Mouse (Mus musculus) hindbrain, embryonic 11.5 days (tissue): ENCODE results near the gene Nap1l4. TPM values are rescaled to one million over a fixed set of nuclear protein-coding genes. Genes with fewer than 3 reads are reported as not detected.
A peak's percentile ranks its signal among the peaks of the same experiment; 100 is the strongest.

Experiments
- ATAC-seq: fragments of 200-750 bp; cut with Nextera tagmentation; 2 replicates; pipeline ENCODE4 v1.8.0; 2017; ENCODE audit warnings: mild to moderate bottlenecking, moderate TSS enrichment, moderate library complexity; ENCODE audit not compliant: low FRiP score
- DNase-seq: peaks from one replicate; pipeline ENCODE4 v3.0.0-alpha.2; 2015; ENCODE audit warnings: low spot score
- H3K27ac ChIP-seq: fragments of 300-500 bp; sonication (generic); 2 replicates; pipeline ENCODE4 v1.5.1; 2014; ENCODE audit warnings: mild to moderate bottlenecking, low read depth, low read length
- H3K27me3 ChIP-seq: fragments of 300-500 bp; sonication (generic); 2 replicates; pipeline ENCODE4 v1.6.1; 2014; ENCODE audit warnings: mild to moderate bottlenecking, low read length, moderate library complexity, mixed read lengths; ENCODE audit not compliant: control insufficient read depth, insufficient read depth
- H3K36me3 ChIP-seq: fragments of 300-500 bp; sonication (generic); 2 replicates; pipeline ENCODE4 v1.6.1; 2014; ENCODE audit warnings: mild to moderate bottlenecking, low read length, moderate library complexity, mixed read lengths; ENCODE audit not compliant: control insufficient read depth, insufficient read depth
- H3K4me1 ChIP-seq: fragments of 300-500 bp; sonication (generic); replicated peaks from 2 replicates; pipeline ENCODE4 v1.6.1; 2014; ENCODE audit warnings: low read length, mixed read lengths; ENCODE audit not compliant: control insufficient read depth, insufficient read depth
- H3K4me2 ChIP-seq: fragments of 300-500 bp; sonication (generic); replicated peaks from 2 replicates; pipeline ENCODE4 v1.6.1; 2014; ENCODE audit warnings: mild to moderate bottlenecking, low read depth, low read length
- H3K4me3 ChIP-seq: fragments of 300-500 bp; sonication (generic); 2 replicates; pipeline ENCODE4 v1.5.1; 2014; ENCODE audit warnings: low read depth, low read length
- H3K9ac ChIP-seq: fragments of 300-500 bp; sonication (generic); 2 replicates; pipeline ENCODE4 v1.6.1; 2014; ENCODE audit warnings: low read depth, low read length
- H3K9me3 ChIP-seq: fragments of 300-500 bp; sonication (generic); 2 replicates; pipeline ENCODE4 v1.6.1; 2016; ENCODE audit warnings: low read length; ENCODE audit not compliant: control insufficient read depth
- WGBS: fragments of 180-500 bp; shearing (Covaris S2); extraction: QIAGEN DNeasy Blood & Tissue Kit; methylation state at CpG from one replicate; pipeline ENCODE4 v1.1.7; 2014; 5-methylcytosine and 5-hydroxymethylcytosine counted together
- polyA plus RNA-seq: library from polyadenylated mRNA; unstranded; fragments of >200 nt; fragmentation: Nextera tagmentation; extraction: Ambion mirVana; gene quantifications from 2 replicates; pipeline ENCODE4 v1.2.1, GENCODE M21; 2014

The Nap1l4 gene
- polyA plus RNA-seq, 1 experiment from 2014 or later = 175 TPM

DNA sequence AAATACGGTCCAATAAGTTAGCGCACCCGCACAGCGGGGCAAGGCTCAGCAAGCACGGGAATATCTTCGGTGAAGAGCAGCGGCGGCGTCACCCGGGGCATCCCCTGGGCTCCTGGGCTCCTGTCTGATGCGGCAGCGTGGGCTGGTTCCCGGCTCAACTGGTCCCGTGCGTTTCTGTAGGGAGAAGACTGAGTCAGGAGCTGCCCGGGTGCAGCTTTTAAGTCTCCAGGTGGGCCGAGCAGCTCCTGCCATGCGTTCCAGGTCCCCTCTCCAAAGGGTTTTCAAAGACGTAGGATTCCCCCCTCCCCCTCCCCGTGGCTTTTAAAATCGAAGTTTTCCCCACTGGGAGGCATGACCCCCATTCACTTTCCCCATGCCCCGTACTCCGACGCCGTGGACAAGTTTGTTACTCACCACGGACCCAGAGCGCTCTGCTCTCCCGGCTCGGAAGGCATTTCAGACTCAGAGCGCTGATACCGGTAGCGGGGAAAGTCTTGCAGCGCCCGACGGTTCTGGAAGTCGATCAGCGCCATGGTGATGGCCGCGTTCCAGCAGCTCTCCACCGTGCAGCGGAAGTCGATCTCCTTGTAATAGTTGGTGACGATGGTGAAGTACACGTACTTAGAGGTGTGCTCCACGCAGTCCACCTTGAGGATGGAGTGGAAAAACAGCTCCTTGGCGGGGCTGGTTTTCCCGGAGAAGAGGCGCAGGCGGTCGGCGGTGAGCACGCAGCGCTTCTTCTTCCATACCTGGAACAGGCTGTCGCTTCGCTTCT lies 47.1 kb downstream of the Nap1l4 start:
- Histone ChIP-seq H3K4me1 (no peaks in the 10 kb centered on the region), H3K9me3 (no peaks in the 10 kb centered on the region), H3K27ac (no peak overlapping the region), H3K36me3 (no peaks in the 10 kb centered on the region), H3K9ac (peak overlapping the region; percentile 27; the same call in 1 of the 2 replicates), H3K4me3 (peak overlapping the region; percentile 34), H3K27me3 (peaks cover 44% of the 10 kb centered on the region), H3K4me2 (peak overlapping the region; percentile 51)
- WGBS = 5% methylated on average over 55 of the region's 55 CpGs
- peak; percentile 65 for DNase-seq
- ATAC-seq = no peak

DNA sequence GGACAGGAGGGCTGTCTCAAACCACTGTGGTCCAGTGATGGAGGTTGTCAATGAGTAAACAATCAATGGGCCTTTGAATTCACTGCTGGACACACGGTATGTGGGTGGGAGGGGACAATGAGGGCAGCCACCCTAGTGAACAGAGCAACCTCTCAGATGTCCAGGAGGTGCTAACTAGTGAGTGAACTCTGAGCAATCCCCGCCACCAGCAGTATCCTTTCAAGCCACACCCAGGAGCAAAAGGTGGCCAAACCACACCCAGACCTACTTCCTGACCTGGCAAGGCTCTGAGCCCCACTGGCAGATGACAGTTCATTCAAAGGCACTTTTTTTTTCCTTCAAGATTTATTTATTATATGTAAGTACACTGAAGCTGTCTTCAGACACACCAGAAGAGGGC lies 48.0 kb downstream of the Nap1l4 start:
- whole genome bisulfite sequencing = 43% methylated on average over 2 of the region's 2 CpGs
- peaks cover 44% of the 10 kb centered on the region for H3K27me3 ChIP-seq
- H3K36me3 ChIP-seq = no peaks in the 10 kb centered on the region
- no peak overlapping the region for H3K4me3 ChIP-seq
- DNase-seq (no peak), ATAC-seq (no peak)
- H3K4me2 ChIP-seq = no peak overlapping the region
- H3K9me3 ChIP-seq = no peaks in the 10 kb centered on the region
- no peak overlapping the region for H3K9ac ChIP-seq
- no peaks in the 10 kb centered on the region for H3K4me1 ChIP-seq
- H3K27ac ChIP-seq = no peak overlapping the region

DNA sequence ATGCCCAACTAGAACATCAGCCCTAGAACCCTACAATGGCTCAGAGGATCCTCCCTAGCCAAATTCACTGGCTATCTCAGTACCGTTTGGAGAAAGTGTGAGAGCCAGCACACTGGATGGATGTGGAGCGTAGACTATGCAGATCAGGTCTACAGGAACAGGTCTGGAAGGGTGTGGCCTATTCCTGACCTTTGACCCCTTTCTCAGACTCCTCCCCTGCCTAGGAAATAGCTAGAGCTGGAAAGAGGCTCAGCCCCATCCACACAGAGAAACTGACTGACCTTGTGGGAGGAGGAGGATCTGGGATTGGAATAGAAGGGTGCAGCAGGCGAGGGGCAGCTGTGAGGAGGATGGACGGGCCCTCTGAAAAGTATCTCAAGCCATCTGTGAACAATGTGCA lies 50.3 kb downstream of the Nap1l4 start:
- ATAC-seq (no peak), DNase-seq (no peak)
- no peak overlapping the region for H3K4me3 ChIP-seq
- H3K9me3 ChIP-seq = no peaks in the 10 kb centered on the region
- H3K4me2 ChIP-seq = no peak overlapping the region
- H3K36me3 ChIP-seq = no peaks in the 10 kb centered on the region
- H3K9ac ChIP-seq = no peak overlapping the region
- 87% methylated on average over 4 of the region's 4 CpGs for WGBS
- no peaks in the 10 kb centered on the region for H3K4me1 ChIP-seq
- no peak overlapping the region for H3K27ac ChIP-seq
- H3K27me3 ChIP-seq = peaks cover 34% of the 10 kb centered on the region

DNA sequence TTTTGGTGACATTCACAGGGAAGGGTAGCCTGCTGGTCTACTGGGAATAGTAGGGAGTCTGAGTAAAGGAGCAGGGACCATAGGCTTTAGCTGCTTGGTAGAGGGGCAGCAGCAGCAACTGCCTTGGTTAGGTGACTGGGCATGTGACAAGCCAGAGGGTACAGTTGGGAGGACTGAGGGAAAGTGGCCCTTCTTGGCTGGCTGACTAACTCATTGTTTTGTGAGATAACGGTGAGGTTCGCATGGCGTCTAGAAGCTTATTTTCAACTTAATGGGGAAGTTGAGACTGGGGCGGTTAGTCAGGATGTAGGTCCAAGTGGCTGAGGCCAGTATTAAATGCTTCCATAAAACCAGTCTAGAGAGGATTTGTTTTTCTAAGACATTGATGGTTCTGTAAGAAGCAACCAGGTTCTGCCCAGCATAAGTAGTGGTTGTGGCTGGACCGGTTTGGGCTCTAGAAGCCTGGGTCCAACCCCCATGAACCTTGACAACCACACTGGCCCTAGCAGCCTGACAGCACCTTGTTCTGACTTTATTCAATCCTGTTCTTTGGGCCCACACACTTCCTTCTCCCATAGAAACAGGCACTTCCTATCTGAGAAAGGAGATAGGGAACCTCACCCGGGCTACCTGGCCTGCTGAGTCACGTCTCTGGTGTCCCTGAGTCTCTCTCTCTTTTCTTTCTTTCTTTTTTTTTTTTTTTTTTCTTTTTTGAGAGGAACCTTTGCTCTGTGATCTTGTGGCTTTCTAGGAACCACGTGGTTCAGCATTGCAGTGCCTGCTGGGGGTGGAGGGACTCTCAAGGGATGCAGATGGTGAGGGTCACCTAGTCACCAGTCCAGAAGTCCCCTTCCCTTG lies 53.6 kb downstream of the Nap1l4 start:
- H3K27ac ChIP-seq = no peak overlapping the region
- 81% methylated on average over 8 of the region's 8 CpGs for WGBS
- H3K4me1 ChIP-seq = no peaks in the 10 kb centered on the region
- no peak overlapping the region for H3K4me2 ChIP-seq
- H3K27me3 ChIP-seq = peaks cover 2% of the 10 kb centered on the region; the same call in 1 of the 2 replicates
- no peak overlapping the region for H3K4me3 ChIP-seq
- DNase-seq = no peak
- H3K9me3 ChIP-seq = no peaks in the 10 kb centered on the region
- H3K9ac ChIP-seq = no peak overlapping the region
- ATAC-seq = no peak
- H3K36me3 ChIP-seq = no peaks in the 10 kb centered on the region

DNA sequence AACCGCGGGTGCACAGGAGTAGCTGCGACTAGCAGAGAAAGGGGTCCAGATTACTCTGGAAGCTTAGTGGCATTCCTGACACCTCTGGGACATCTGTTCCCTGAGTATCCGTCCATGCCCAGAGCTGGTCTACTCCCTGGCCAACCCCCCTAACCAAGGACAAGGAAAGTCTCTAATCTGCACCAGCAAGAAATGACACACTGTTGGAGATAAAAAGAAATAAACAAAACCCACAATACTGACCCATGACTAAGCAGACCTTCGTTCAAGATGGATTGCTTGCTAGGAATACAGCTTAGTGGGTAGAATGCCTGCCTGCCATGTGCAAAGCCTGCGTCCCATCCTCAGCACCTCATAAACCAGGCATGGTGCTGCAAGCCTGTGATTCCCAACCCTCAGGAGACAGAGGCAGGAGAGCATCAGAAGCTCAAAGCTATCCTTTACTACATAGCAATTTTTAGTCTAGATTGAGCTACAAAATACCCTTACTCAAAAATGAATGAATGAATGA lies 55.2 kb downstream of the Nap1l4 start:
- no peak for ATAC-seq
- 84% methylated on average over 6 of the region's 6 CpGs for WGBS
- Histone ChIP-seq H3K9me3 (no peaks in the 10 kb centered on the region), H3K4me1 (no peaks in the 10 kb centered on the region), H3K27me3 (no peaks in the 10 kb centered on the region), H3K27ac (no peak overlapping the region), H3K9ac (no peak overlapping the region), H3K36me3 (no peaks in the 10 kb centered on the region), H3K4me3 (no peak overlapping the region), H3K4me2 (no peak overlapping the region)
- no peak for DNase-seq

DNA sequence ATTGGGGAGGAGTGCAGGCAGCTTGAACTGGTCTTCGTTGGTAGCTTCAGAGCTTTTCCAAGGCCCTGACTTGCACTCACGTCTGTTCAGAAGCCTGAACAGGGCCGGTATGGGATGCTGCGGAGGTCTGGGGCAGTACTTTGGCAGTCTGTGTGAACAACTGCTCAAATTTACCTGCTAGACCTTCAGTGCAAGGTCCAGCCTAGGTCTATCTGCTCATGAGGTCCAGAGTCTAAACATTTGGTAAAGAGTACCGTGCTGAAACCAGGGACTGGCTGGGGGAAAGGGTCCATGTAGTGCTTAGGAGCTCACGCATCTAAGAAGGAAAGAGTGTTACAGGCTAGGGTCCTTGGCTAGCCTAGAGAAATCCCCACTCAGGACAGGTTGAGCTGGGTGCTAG lies 59.2 kb downstream of the Nap1l4 start:
- Histone ChIP-seq H3K4me1 (no peaks in the 10 kb centered on the region), H3K4me2 (no peak overlapping the region), H3K9me3 (no peaks in the 10 kb centered on the region), H3K36me3 (no peaks in the 10 kb centered on the region), H3K27me3 (peaks cover 2% of the 10 kb centered on the region; the same call in 1 of the 2 replicates), H3K4me3 (no peak overlapping the region), H3K27ac (no peak overlapping the region), H3K9ac (no peak overlapping the region)
- WGBS = 84% methylated on average over 6 of the region's 6 CpGs
- DNase-seq = no peak
- ATAC-seq = no peak

DNA sequence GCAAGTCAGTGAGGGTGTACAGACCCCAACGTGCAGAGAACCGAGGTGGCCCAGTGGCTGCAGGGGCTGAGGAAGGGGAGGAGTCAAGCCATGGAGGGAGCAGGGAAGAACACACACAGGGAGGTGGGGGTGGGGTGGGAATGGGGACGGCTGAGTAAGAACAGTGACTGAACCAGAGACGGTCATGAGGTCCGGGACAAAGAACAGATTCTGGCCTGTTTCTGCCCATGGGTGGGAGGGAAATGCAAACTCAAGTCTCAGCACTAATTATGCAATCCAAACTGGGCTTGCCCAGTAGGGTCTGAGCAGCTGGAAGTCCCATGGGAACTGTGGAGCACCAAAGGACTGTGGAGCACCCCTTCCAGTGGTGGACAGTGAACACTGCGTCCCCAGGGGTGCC lies 66.4 kb downstream of the Nap1l4 start:
- Histone ChIP-seq H3K36me3 (no peaks in the 10 kb centered on the region), H3K9me3 (no peaks in the 10 kb centered on the region), H3K4me2 (no peak overlapping the region), H3K27me3 (peaks cover 2% of the 10 kb centered on the region; the same call in 1 of the 2 replicates), H3K4me3 (no peak overlapping the region), H3K27ac (no peak overlapping the region), H3K4me1 (no peaks in the 10 kb centered on the region), H3K9ac (no peak overlapping the region)
- ATAC-seq (no peak), DNase-seq (peak; percentile 24)
- 8% methylated on average over 6 of the region's 6 CpGs for WGBS

DNA sequence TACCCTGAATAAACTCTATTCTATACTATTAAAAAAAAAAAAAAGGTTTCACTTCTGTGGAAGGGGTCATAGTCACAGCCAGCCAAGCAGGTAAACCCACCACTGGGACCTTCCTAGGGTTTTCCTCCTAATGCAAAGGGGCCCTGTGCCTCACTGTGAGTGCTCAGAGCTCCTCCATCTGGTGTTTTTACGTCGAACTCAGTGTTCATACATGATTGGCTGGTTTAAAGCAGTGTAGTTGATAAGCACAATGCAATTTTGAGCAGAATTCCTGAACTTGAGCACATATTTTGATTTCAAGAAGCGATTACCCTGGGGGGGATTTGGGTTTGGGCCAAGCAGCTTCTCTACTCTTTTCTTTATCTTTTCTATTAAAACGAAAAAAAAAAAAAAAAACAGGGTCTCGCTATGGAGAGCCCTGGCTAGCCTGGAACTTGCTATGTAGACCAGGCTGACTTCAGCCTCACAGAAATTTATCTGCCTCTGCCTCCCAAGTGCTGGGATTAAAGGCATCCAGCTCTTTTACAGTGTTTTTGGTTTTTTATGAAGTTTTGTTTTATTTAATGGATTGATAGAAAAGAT lies 67.0 kb downstream of the Nap1l4 start:
- ATAC-seq = no peak
- Histone ChIP-seq H3K4me3 (no peak overlapping the region), H3K27me3 (peaks cover 2% of the 10 kb centered on the region; the same call in 1 of the 2 replicates), H3K4me2 (no peak overlapping the region), H3K9me3 (no peaks in the 10 kb centered on the region), H3K9ac (no peak overlapping the region), H3K4me1 (no peaks in the 10 kb centered on the region), H3K27ac (no peak overlapping the region), H3K36me3 (no peaks in the 10 kb centered on the region)
- no peak for DNase-seq
- WGBS = 57% methylated on average over 5 of the region's 5 CpGs
